Mouse (Mus musculus): Measurements from ENCODE around the gene Scn1a.

DNA sequence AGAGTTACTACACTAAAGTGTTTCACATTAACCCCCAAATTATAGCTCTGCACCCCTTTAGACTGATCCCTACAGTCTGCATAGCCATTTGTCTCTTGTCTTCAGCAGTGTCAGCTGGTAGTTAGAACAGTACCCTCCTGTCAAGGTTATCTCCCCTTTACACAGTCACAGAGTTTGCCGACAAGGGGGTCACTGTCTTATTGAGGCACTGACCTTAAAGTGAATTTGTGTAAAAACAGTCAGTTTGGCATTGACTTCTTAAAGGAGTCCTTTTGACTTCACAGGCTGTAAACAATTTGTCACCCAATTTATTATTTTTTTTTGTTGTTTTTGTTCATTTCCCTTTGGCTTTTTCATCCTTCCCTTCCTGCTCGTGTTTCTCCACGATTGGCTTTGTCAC, 168.1 kb downstream of the Scn1a start:
- TF ChIP-seq CTCF (IDR thresholded peaks at IDR 0.05; ENCODE audit: low read depth, low read length) (no peak), POLR2A (IDR thresholded peaks at IDR 0.05; ENCODE audit: insufficient read depth, low read length) (no peak)

Data from ES-Bruce4 (cell line).